Mouse (Mus musculus): Measurements from ENCODE around the gene Kctd19. TPM values are rescaled to one million over a fixed set of nuclear protein-coding genes. Genes with fewer than 3 reads are reported as not detected.

The Kctd19 gene
- polyA plus RNA-seq, 1 experiment from 2014 or later, result not detected

- Histone ChIP-seq H3K4me3 (replicated peaks) (no peak overlapping the region), H3K4me2 (no peak overlapping the region), H3K9me3 (replicated peaks) (no peaks in the 10 kb centered on the region), H3K9ac (no peak overlapping the region), H3K27me3 (peaks cover 18% of the 10 kb centered on the region), H3K4me1 (no peaks in the 10 kb centered on the region), H3K36me3 (no peaks in the 10 kb centered on the region), H3K27ac (no peak overlapping the region)
- 90% methylated on average over 2 of the region's 2 CpGs for WGBS
- ATAC-seq (replicated peaks; ENCODE audit: low FRiP score), result no peak
Measured at GRCm38 (mm10) chr8:105418992-105419391, 5.7 kb upstream of the Kctd19 start.

DNA sequence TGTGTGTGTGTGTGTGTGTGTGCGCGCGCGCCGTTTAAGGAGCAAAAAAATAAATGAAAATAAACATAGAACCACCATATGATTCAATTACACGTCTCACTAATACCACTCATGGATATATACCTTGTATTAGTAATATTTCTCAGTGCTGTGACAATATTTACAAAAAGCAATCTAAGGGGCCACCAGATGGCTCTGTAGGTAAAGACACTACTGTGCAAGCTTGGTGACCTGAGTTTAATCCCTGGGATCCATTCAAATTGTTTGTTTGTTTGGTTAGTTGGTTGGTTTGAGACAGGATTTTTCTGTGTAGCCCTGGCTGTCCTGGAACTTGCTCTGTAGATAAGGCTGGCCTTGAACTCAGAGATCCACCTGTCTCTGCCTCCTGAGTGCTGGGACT lies 3.4 kb downstream of the Kctd19 start:
- WGBS, result 95% methylated on average over 6 of the region's 6 CpGs
- no peak overlapping the region for H3K4me3 ChIP-seq (replicated peaks)
- H3K36me3 ChIP-seq, result no peaks in the 10 kb centered on the region
- H3K9ac ChIP-seq, result no peak overlapping the region
- H3K27ac ChIP-seq, result no peak overlapping the region
- peaks cover 15% of the 10 kb centered on the region for H3K4me1 ChIP-seq
- no peak for ATAC-seq (replicated peaks; ENCODE audit: low FRiP score)
- H3K9me3 ChIP-seq (replicated peaks), result no peaks in the 10 kb centered on the region
- H3K27me3 ChIP-seq, result peaks cover 31% of the 10 kb centered on the region
- H3K4me2 ChIP-seq, result no peak overlapping the region

GRCm38 (mm10) chr8:105408331-105408730 lies 5.0 kb downstream of the Kctd19 start:
- Histone ChIP-seq H3K27ac (no peak overlapping the region), H3K27me3 (peaks cover 15% of the 10 kb centered on the region), H3K36me3 (no peaks in the 10 kb centered on the region), H3K4me3 (replicated peaks) (no peak overlapping the region), H3K9ac (no peak overlapping the region), H3K4me1 (peaks cover 9% of the 10 kb centered on the region), H3K9me3 (replicated peaks) (no peaks in the 10 kb centered on the region), H3K4me2 (no peak overlapping the region)
- WGBS, result 58% methylated on average over 7 of the region's 7 CpGs
- no peak for ATAC-seq (replicated peaks; ENCODE audit: low FRiP score)

GRCm38 (mm10) chr8:105406416-105406815 lies 6.9 kb downstream of the Kctd19 start:
- ATAC-seq (replicated peaks; ENCODE audit: low FRiP score), result no peak
- H3K4me3 ChIP-seq (replicated peaks), result no peak overlapping the region
- no peak overlapping the region for H3K4me2 ChIP-seq
- 61% methylated on average over 10 of the region's 10 CpGs for WGBS
- H3K27ac ChIP-seq, result peak overlapping the region; percentile 39; the same call in 1 of the 2 replicates
- no peaks in the 10 kb centered on the region for H3K27me3 ChIP-seq
- H3K9me3 ChIP-seq (replicated peaks), result no peaks in the 10 kb centered on the region
- H3K4me1 ChIP-seq, result 0 out of 2 replicates have a peak, but pooled peaks cover 6% of the 10 kb centered on the region
- no peaks in the 10 kb centered on the region for H3K36me3 ChIP-seq
- H3K9ac ChIP-seq, result no peak overlapping the region

- Histone ChIP-seq H3K9ac (no peak overlapping the region), H3K27me3 (no peaks in the 10 kb centered on the region), H3K27ac (no peak overlapping the region), H3K9me3 (replicated peaks) (no peaks in the 10 kb centered on the region), H3K36me3 (no peaks in the 10 kb centered on the region), H3K4me1 (0 out of 2 replicates have a peak, but pooled peaks cover 6% of the 10 kb centered on the region), H3K4me2 (no peak overlapping the region), H3K4me3 (replicated peaks) (no peak overlapping the region)
- no peak for ATAC-seq (replicated peaks; ENCODE audit: low FRiP score)
- 83% methylated on average over 1 of the region's 1 CpGs for WGBS
Measured at GRCm38 (mm10) chr8:105404496-105404895, 8.8 kb downstream of the Kctd19 start.

GRCm38 (mm10) chr8:105403467-105403866 lies 9.8 kb downstream of the Kctd19 start:
- no peak overlapping the region for H3K4me2 ChIP-seq
- no peaks in the 10 kb centered on the region for H3K27me3 ChIP-seq
- H3K4me1 ChIP-seq, result 0 out of 2 replicates have a peak, but pooled peaks cover 6% of the 10 kb centered on the region
- no peaks in the 10 kb centered on the region for H3K36me3 ChIP-seq
- H3K4me3 ChIP-seq (replicated peaks), result no peak overlapping the region
- no peak overlapping the region for H3K9ac ChIP-seq
- H3K9me3 ChIP-seq (replicated peaks), result no peaks in the 10 kb centered on the region
- no peak for ATAC-seq (replicated peaks; ENCODE audit: low FRiP score)
- WGBS, result 73% methylated on average over 8 of the region's 8 CpGs
- H3K27ac ChIP-seq, result 0 out of 2 replicates have a peak overlapping the region, but pooled peaks have one; percentile 20

GRCm38 (mm10) chr8:105400016-105400415 lies 13.3 kb downstream of the Kctd19 start:
- Histone ChIP-seq H3K36me3 (no peaks in the 10 kb centered on the region), H3K4me1 (0 out of 2 replicates have a peak, but pooled peaks cover 3% of the 10 kb centered on the region), H3K9me3 (replicated peaks) (no peaks in the 10 kb centered on the region), H3K27me3 (no peaks in the 10 kb centered on the region), H3K4me2 (no peak overlapping the region), H3K4me3 (replicated peaks) (no peak overlapping the region), H3K9ac (no peak overlapping the region), H3K27ac (no peak overlapping the region)
- ATAC-seq (replicated peaks; ENCODE audit: low FRiP score), result no peak
- WGBS, result 90% methylated on average over 5 of the region's 5 CpGs

GRCm38 (mm10) chr8:105397747-105398146 lies 15.6 kb downstream of the Kctd19 start:
- H3K27ac ChIP-seq, result no peak overlapping the region
- H3K4me3 ChIP-seq (replicated peaks), result no peak overlapping the region
- 26% methylated on average over 3 of the region's 3 CpGs for WGBS
- no peak for ATAC-seq (replicated peaks; ENCODE audit: low FRiP score)
- no peaks in the 10 kb centered on the region for H3K36me3 ChIP-seq
- H3K9me3 ChIP-seq (replicated peaks), result no peaks in the 10 kb centered on the region
- no peak overlapping the region for H3K4me2 ChIP-seq
- H3K4me1 ChIP-seq, result 0 out of 2 replicates have a peak, but pooled peaks cover 3% of the 10 kb centered on the region
- no peak overlapping the region for H3K9ac ChIP-seq
- H3K27me3 ChIP-seq, result no peaks in the 10 kb centered on the region

DNA sequence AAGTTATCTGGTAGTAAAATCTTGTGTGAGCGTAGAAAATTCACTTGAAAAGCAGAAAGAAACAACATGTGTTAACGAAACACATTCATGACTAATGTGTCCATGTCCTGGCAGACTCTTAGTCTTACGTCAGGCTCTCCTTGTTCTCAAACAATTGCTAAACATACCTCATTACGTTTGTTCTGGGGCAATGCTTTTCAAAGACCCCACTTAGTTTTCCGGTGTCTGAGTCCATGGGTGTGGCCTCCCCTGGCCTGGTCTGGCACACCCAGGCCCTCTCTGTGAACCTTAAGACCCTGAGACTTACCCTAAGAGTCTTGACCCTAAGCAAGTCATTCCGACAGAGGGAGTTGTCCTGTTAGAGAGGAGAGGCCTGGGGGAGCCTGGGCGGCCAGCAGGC lies 19.4 kb downstream of the Kctd19 start:
- H3K36me3 ChIP-seq, result no peaks in the 10 kb centered on the region
- 70% methylated on average over 7 of the region's 7 CpGs for WGBS

GRCm38 (mm10) chr8:105393089-105393787 lies 20.1 kb downstream of the Kctd19 start:
- Histone ChIP-seq H3K27me3 (no peaks in the 10 kb centered on the region), H3K27ac (no peak overlapping the region), H3K4me2 (no peak overlapping the region), H3K9me3 (replicated peaks) (no peaks in the 10 kb centered on the region), H3K4me3 (replicated peaks) (no peak overlapping the region), H3K4me1 (peaks cover 3% of the 10 kb centered on the region; the same call in 1 of the 2 replicates), H3K9ac (no peak overlapping the region), H3K36me3 (no peaks in the 10 kb centered on the region)
- ATAC-seq (replicated peaks; ENCODE audit: low FRiP score), result no peak
- 82% methylated on average over 12 of the region's 12 CpGs for WGBS

More for the DNA sequence above, 19.4 kb downstream of the Kctd19 start:
- Histone ChIP-seq H3K9me3 (replicated peaks) (no peaks in the 10 kb centered on the region), H3K27me3 (no peaks in the 10 kb centered on the region), H3K9ac (no peak overlapping the region), H3K27ac (no peak overlapping the region), H3K4me3 (replicated peaks) (no peak overlapping the region), H3K4me2 (no peak overlapping the region), H3K4me1 (0 out of 2 replicates have a peak, but pooled peaks cover 3% of the 10 kb centered on the region)
- no peak for ATAC-seq (replicated peaks; ENCODE audit: low FRiP score)

- no peaks in the 10 kb centered on the region for H3K36me3 ChIP-seq
- no peaks in the 10 kb centered on the region for H3K27me3 ChIP-seq
- H3K4me1 ChIP-seq, result peaks cover 20% of the 10 kb centered on the region
- WGBS, result 63% methylated on average over 6 of the region's 6 CpGs
- H3K27ac ChIP-seq, result no peak overlapping the region
- H3K4me2 ChIP-seq, result no peak overlapping the region
- H3K9me3 ChIP-seq (replicated peaks), result no peaks in the 10 kb centered on the region
- ATAC-seq (replicated peaks; ENCODE audit: low FRiP score), result no peak
- no peak overlapping the region for H3K4me3 ChIP-seq (replicated peaks)
- H3K9ac ChIP-seq, result no peak overlapping the region
Measured at GRCm38 (mm10) chr8:105389096-105389495, 24.2 kb downstream of the Kctd19 start.

DNA sequence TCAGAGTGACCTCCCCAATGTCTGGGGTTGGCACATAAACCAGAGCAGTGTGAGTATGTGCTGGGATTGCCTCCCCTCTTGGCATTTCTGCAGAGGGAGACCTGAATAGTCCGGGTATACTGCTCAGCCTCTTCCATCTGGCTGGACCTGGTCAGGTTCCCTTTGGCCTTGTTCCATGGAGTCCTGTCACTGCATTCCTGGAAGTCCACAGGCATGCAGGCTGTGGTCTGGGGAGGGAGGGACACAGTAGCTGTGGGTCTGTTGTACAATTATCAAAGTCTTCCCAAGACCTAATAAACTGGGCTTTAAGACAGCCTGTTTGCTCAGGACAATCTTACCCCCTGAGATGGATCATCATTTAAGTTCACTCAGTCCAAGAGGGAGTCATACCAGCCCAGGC lies 26.2 kb downstream of the Kctd19 start:
- ATAC-seq (replicated peaks; ENCODE audit: low FRiP score), result 0 out of 2 replicates have a peak, but pooled peaks have one; percentile 25
- H3K27ac ChIP-seq, result no peak overlapping the region
- H3K36me3 ChIP-seq, result no peaks in the 10 kb centered on the region
- no peak overlapping the region for H3K9ac ChIP-seq
- WGBS, result 86% methylated on average over 1 of the region's 1 CpGs
- no peaks in the 10 kb centered on the region for H3K27me3 ChIP-seq
- no peak overlapping the region for H3K4me2 ChIP-seq
- peaks cover 20% of the 10 kb centered on the region for H3K4me1 ChIP-seq
- H3K4me3 ChIP-seq (replicated peaks), result no peak overlapping the region
- no peaks in the 10 kb centered on the region for H3K9me3 ChIP-seq (replicated peaks)
